Mouse (Mus musculus): ENCODE measurements at regions not wholly inside any gene's neighbourhood (a gene's known extent, or its start where the extent isn't known, plus 50 kb on each side); places are given as distances from the start of the nearest gene placed in this dataset.
"Not testable (repeated sequence)": the region's sequence is repeated elsewhere in the genome, so short reads cannot be mapped to it uniquely, and the experiment has no call there.

- no peak for DNase-seq
Measured at GRCm38 (mm10) chr16:15185714-15186113, 131.5 kb upstream of the Gm21897 start.

GRCm38 (mm10) chr16:15194926-15195711, 122.1 kb upstream of the Gm21897 start:
- no peak for DNase-seq

- not testable (repeated sequence) for DNase-seq
Measured at GRCm38 (mm10) chr16:15195931-15196330, 121.3 kb upstream of the Gm21897 start.

GRCm38 (mm10) chr16:15196855-15197254, 120.4 kb upstream of the Gm21897 start:
- no peak for DNase-seq

GRCm38 (mm10) chr16:15215921-15216320, 101.3 kb upstream of the Gm21897 start:
- DNase-seq: no peak

- no peak for DNase-seq
Measured at GRCm38 (mm10) chr16:15220961-15221547, 96.2 kb upstream of the Gm21897 start.

GRCm38 (mm10) chr16:15237836-15238235, 79.4 kb upstream of the Gm21897 start:
- no peak for DNase-seq

- DNase-seq: no peak
Measured at GRCm38 (mm10) chr16:15238449-15238848, 78.8 kb upstream of the Gm21897 start.

- no peak for DNase-seq
Measured at GRCm38 (mm10) chr16:15250186-15250585, 67.1 kb upstream of the Gm21897 start.

GRCm38 (mm10) chr16:15251686-15252085, 65.6 kb upstream of the Gm21897 start:
- DNase-seq: no peak

GRCm38 (mm10) chr16:15252666-15253347, 64.5 kb upstream of the Gm21897 start:
- DNase-seq: no peak

GRCm38 (mm10) chr16:15253348-15253693, 63.9 kb upstream of the Gm21897 start:
- DNase-seq: no peak

GRCm38 (mm10) chr16:15254669-15255068, 62.6 kb upstream of the Gm21897 start:
- DNase-seq: no peak

GRCm38 (mm10) chr16:15259474-15259873, 57.8 kb upstream of the Gm21897 start:
- no peak for DNase-seq

- DNase-seq: no peak
Measured at GRCm38 (mm10) chr16:15260069-15260468, 57.2 kb upstream of the Gm21897 start.
